Mouse (Mus musculus) WW6 (cell line): Measurements from ENCODE around the gene Stat5b.

ENCODE experiments used
- DNase-seq: peaks from one replicate; pipeline ENCODE4 v3.0.0-alpha.2; 2013; ENCODE audit warnings: low read depth, low spot score

Stat5b gene

GRCm38 (mm10) chr11:100767871-100768270 is 82.7 kb downstream of the Stat5b start:
- DNase-seq, result no peak

GRCm38 (mm10) chr11:100766726-100767125 is 83.8 kb downstream of the Stat5b start:
- no peak for DNase-seq

GRCm38 (mm10) chr11:100762831-100763230 is 87.7 kb downstream of the Stat5b start, which contains the start of gene Hcrt:
Hcrt (minus strand) TSS chr11:100762931.
- DNase-seq, result no peak

GRCm38 (mm10) chr11:100761547-100762045 is 88.9 kb downstream of the Stat5b start:
- DNase-seq, result peak; percentile 92

- peak; percentile 74 for DNase-seq
These were observed 90.8 kb downstream of the Stat5b start, which contains the start of gene Kcnh4 for GRCm38 (mm10) chr11:100759611-100760233. Kcnh4 (minus strand) TSS chr11:100759942.

GRCm38 (mm10) chr11:100758707-100759610 is 91.6 kb downstream of the Stat5b start:
- no peak for DNase-seq

- no peak for DNase-seq
These were observed 93.0 kb downstream of the Stat5b start for GRCm38 (mm10) chr11:100757566-100757965.

- DNase-seq, result no peak
These were observed 94.0 kb downstream of the Stat5b start for GRCm38 (mm10) chr11:100756476-100756875.

GRCm38 (mm10) chr11:100754693-100755057 is 95.8 kb downstream of the Stat5b start:
- no peak for DNase-seq

GRCm38 (mm10) chr11:100754021-100754692 is 96.4 kb downstream of the Stat5b start:
- no peak for DNase-seq

- DNase-seq, result no peak
These were observed 98.2 kb downstream of the Stat5b start for GRCm38 (mm10) chr11:100752294-100752693.

- DNase-seq, result no peak
These were observed 100.4 kb downstream of the Stat5b start for GRCm38 (mm10) chr11:100750127-100750526.

- no peak for DNase-seq
These were observed 101.1 kb downstream of the Stat5b start for GRCm38 (mm10) chr11:100749469-100749868.

GRCm38 (mm10) chr11:100748620-100749019 is 101.9 kb downstream of the Stat5b start:
- no peak for DNase-seq

- DNase-seq, result no peak
These were observed 103.4 kb downstream of the Stat5b start for GRCm38 (mm10) chr11:100747114-100747513.

GRCm38 (mm10) chr11:100746546-100746945 is 104.0 kb downstream of the Stat5b start:
- DNase-seq, result no peak

GRCm38 (mm10) chr11:100745085-100745484 is 105.4 kb downstream of the Stat5b start:
- DNase-seq, result no peak

GRCm38 (mm10) chr11:100741348-100741747 is 109.2 kb downstream of the Stat5b start:
- no peak for DNase-seq

GRCm38 (mm10) chr11:100738749-100739148 is 111.8 kb downstream of the Stat5b start:
- DNase-seq, result no peak

- DNase-seq, result peak; percentile 99
These were observed 112.4 kb downstream of the Stat5b start, which contains the start of gene Rab5c for GRCm38 (mm10) chr11:100738066-100738604. Rab5c (minus strand) TSS chr11:100738215.

GRCm38 (mm10) chr11:100737105-100737733 is 113.3 kb downstream of the Stat5b start:
- DNase-seq, result no peak
